Mouse (Mus musculus) CD4-positive, CD25-positive, alpha-beta regulatory T cell, adult 4 months (primary cell): Measurements from ENCODE around the gene Gpr153. TPM values are rescaled to one million over a fixed set of nuclear protein-coding genes. Genes with fewer than 3 reads are reported as not detected.
A peak's percentile ranks its signal among the peaks of the same experiment; 100 is the strongest.
"Not testable (repeated sequence)": the region's sequence is repeated elsewhere in the genome, so short reads cannot be mapped to it uniquely, and the experiment has no call there.

Experiments used
- ATAC-seq: one replicate; pipeline ENCODE4 v1.8.0; 2017
- polyA plus RNA-seq, 2 experiments: library from polyadenylated mRNA; unstranded; fragments of 100-300 nt; shearing (Covaris generic); gene quantifications; one replicate each; pipeline ENCODE4 v1.2.1; 2017

The Gpr153 gene
- polyA plus RNA-seq = under 1 TPM in 1 of 2 experiments, not detected in 1; 0.13 TPM

- no peak for ATAC-seq
Observed at GRCm38 (mm10) chr4:152273621-152274236, at the start of gene Gpr153. Gene Gpr153, plus strand, starts transcription at chr4:152274232.

- ATAC-seq = no peak
Observed at GRCm38 (mm10) chr4:152226901-152227486, 47.0 kb upstream of the Gpr153 start.

GRCm38 (mm10) chr4:152227749-152228527 lies 46.1 kb upstream of the Gpr153 start:
- no peak for ATAC-seq

GRCm38 (mm10) chr4:152230331-152230730 lies 43.7 kb upstream of the Gpr153 start:
- not testable (repeated sequence) for ATAC-seq

GRCm38 (mm10) chr4:152231326-152231725 lies 42.7 kb upstream of the Gpr153 start:
- ATAC-seq = no peak

GRCm38 (mm10) chr4:152232411-152232903 lies 41.6 kb upstream of the Gpr153 start:
- no peak for ATAC-seq

GRCm38 (mm10) chr4:152239974-152240373 lies 34.1 kb upstream of the Gpr153 start:
- ATAC-seq = no peak

GRCm38 (mm10) chr4:152243241-152243891 lies 30.7 kb upstream of the Gpr153 start:
- no peak for ATAC-seq

GRCm38 (mm10) chr4:152243969-152244368 lies 30.1 kb upstream of the Gpr153 start:
- ATAC-seq = no peak

GRCm38 (mm10) chr4:152244545-152245522 lies 29.2 kb upstream of the Gpr153 start:
- ATAC-seq = no peak

GRCm38 (mm10) chr4:152246011-152246410 lies 28.0 kb upstream of the Gpr153 start:
- ATAC-seq = no peak

- ATAC-seq = peak; percentile 20
Observed at GRCm38 (mm10) chr4:152247195-152247594, 26.8 kb upstream of the Gpr153 start.

GRCm38 (mm10) chr4:152250615-152251014 lies 23.4 kb upstream of the Gpr153 start:
- ATAC-seq = no peak

GRCm38 (mm10) chr4:152253183-152253759 lies 20.8 kb upstream of the Gpr153 start:
- ATAC-seq = no peak

GRCm38 (mm10) chr4:152257070-152257469 lies 17.0 kb upstream of the Gpr153 start:
- ATAC-seq = no peak

- no peak for ATAC-seq
Observed at GRCm38 (mm10) chr4:152260451-152260850, 13.6 kb upstream of the Gpr153 start.

- ATAC-seq = no peak
Observed at GRCm38 (mm10) chr4:152262187-152262586, 11.8 kb upstream of the Gpr153 start.

- ATAC-seq = no peak
Observed at GRCm38 (mm10) chr4:152263089-152263488, 10.9 kb upstream of the Gpr153 start.

- ATAC-seq = no peak
Observed at GRCm38 (mm10) chr4:152263512-152264176, 10.4 kb upstream of the Gpr153 start.

- no peak for ATAC-seq
Observed at GRCm38 (mm10) chr4:152264177-152264530, 9.9 kb upstream of the Gpr153 start.
